Mouse (Mus musculus) brain, embryonic 14.5 days (tissue): ENCODE data around the gene Trp53tg5.

Source experiments
- CTCF ChIP-seq: fragments of 200-500 bp; IDR thresholded peaks from 2 replicates; pipeline ENCODE4 v1.5.1; 2012; ENCODE audit warnings: inconsistent platforms, mild to moderate bottlenecking, moderate library complexity, borderline replicate concordance; ENCODE audit not compliant: insufficient read depth, insufficient read length; ENCODE audit errors: extremely low read depth
- POLR2A ChIP-seq: fragments of 200-500 bp; IDR thresholded peaks from 2 replicates; pipeline ENCODE4 v1.6.1; 2012; ENCODE audit warnings: mild to moderate bottlenecking, inconsistent platforms, borderline replicate concordance; ENCODE audit not compliant: poor library complexity, insufficient read depth, insufficient read length, severe bottlenecking; ENCODE audit errors: extremely low read depth

GRCm38 (mm10) chr2:164520782-164521181 is 47.3 kb upstream of the Trp53tg5 start:
- peak; percentile 63; the same call in 1 of the 2 replicates for TF ChIP-seq CTCF
- no peak for TF ChIP-seq POLR2A
